Mouse (Mus musculus): Measurements from ENCODE around the gene Ldhc. TPM values are rescaled to one million over a fixed set of nuclear protein-coding genes. Genes with fewer than 3 reads are reported as not detected.
A peak's percentile ranks its signal among the peaks of the same experiment; 100 is the strongest.

Gene Ldhc
- polyA plus RNA-seq, 2 experiments, result 0.09 to 0.17 TPM

DNA sequence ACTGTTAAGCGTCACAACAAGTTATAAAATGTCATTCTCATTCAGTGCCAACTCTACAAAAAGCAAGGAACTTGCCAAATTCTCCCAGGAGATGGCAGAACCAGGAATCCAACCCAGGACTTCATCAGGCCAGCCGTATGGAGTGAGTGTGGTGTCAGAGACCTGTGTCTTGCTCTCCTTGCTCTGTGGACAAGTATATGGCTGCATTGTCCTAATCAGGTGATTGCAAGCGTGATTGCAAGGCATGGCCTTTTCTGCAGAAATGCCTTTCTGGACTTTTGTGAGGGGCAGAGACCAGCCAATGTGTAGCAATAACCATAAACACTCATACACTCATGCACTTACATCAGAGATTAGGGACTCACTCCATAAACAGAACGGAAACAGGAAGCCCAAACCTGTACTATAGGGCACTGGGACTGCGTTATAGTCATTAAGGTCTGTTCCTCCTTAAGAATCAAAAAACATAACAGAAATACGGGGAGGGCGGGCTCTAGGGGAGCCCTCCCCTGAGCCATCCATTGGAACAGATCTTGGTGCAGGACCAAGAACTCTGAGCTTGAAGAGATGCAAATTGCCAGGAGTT lies 27.2 kb upstream of the Ldhc start:
- ATAC-seq (ENCODE audit: insufficient read depth) (no peak), DNase-seq (ENCODE audit: low read depth in 3 of 3, low spot score in 3 of 3) (no peak)
- no peak for TF ChIP-seq EP300 (IDR thresholded peaks at IDR 0.05; ENCODE audit: low read depth)
- TF ChIP-seq CTCF (IDR thresholded peaks at IDR 0.05; ENCODE audit: low read depth), result no peak
- H3K27ac ChIP-seq, result no peak overlapping the region
- H3K4me2 ChIP-seq (ENCODE audit: low read depth), result no peak overlapping the region
- H3K27me3 ChIP-seq (ENCODE audit: control insufficient read depth, insufficient read depth, low read length), result no peaks in the 10 kb centered on the region
- 49% methylated on average over 7 of the region's 7 CpGs for WGBS (ENCODE audit: insufficient replicate concordance)
- no peak overlapping the region for H3K9ac ChIP-seq (replicated peaks)
- H3K4me3 ChIP-seq (ENCODE audit: insufficient read depth in 1 of 2, low read depth in 2 of 2, low read length in 2 of 2), result no peak overlapping the region
- no peaks in the 10 kb centered on the region for H3K36me3 ChIP-seq (replicated peaks; ENCODE audit: control insufficient read depth, insufficient read depth, low read depth)
- H3K4me1 ChIP-seq (replicated peaks; ENCODE audit: control insufficient read depth in 2 of 2, insufficient read depth in 2 of 2, low read length in 1 of 2), result peaks cover 16 to 48% of the 10 kb centered on the region in 2 experiments
- H3K9me3 ChIP-seq (ENCODE audit: control insufficient read depth, low read length), result no peaks in the 10 kb centered on the region

DNA sequence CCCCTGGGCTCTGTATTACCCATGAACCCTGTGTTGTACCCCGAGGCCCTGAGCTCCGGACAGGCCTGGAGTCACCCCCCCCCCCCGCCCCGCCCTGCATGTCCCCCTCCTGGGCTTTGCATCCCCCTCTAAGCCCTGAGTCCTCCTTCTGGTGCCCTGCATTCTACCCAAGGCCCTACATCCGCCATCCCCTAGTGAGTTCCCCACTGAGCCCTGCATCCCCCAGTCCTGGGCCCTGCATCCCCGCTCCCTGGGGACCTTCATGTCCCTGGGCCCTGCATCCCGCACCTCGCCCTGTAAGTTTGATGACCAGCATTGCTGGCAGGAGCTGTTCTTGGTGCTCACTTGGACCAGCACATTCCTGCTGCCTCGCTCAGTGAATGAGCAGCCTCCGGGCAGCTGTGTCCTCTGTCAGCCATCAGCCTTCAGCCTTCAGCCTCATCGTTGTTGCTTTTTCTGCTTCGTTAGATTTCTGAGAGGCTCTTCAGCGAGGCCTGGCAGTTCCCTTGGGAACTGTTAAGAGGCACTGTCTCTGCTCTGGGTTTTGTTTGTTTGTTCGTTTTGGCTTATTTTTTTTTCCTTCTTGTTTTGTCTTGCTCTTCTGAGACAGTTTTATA lies 25.9 kb upstream of the Ldhc start:
- no peak overlapping the region for H3K9ac ChIP-seq (replicated peaks)
- H3K4me2 ChIP-seq (ENCODE audit: low read depth), result no peak overlapping the region
- H3K4me3 ChIP-seq (ENCODE audit: insufficient read depth in 1 of 2, low read depth in 2 of 2, low read length in 2 of 2), result no peak overlapping the region
- H3K27ac ChIP-seq, result no peak overlapping the region
- no peaks in the 10 kb centered on the region for H3K9me3 ChIP-seq (ENCODE audit: control insufficient read depth, low read length)
- H3K27me3 ChIP-seq (ENCODE audit: control insufficient read depth, insufficient read depth, low read length), result no peaks in the 10 kb centered on the region
- no peak for TF ChIP-seq EP300 (IDR thresholded peaks at IDR 0.05; ENCODE audit: low read depth)
- no peak for TF ChIP-seq CTCF (IDR thresholded peaks at IDR 0.05; ENCODE audit: low read depth)
- ATAC-seq (ENCODE audit: insufficient read depth) (no peak), DNase-seq (ENCODE audit: low read depth in 3 of 3, low spot score in 3 of 3) (no peak)
- WGBS (ENCODE audit: insufficient replicate concordance), result 72% methylated on average over 13 of the region's 14 CpGs
- no peaks in the 10 kb centered on the region for H3K36me3 ChIP-seq (replicated peaks; ENCODE audit: control insufficient read depth, insufficient read depth, low read depth)
- peaks cover 20 to 59% of the 10 kb centered on the region in 2 experiments for H3K4me1 ChIP-seq (replicated peaks; ENCODE audit: control insufficient read depth in 2 of 2, insufficient read depth in 2 of 2, low read length in 1 of 2)

DNA sequence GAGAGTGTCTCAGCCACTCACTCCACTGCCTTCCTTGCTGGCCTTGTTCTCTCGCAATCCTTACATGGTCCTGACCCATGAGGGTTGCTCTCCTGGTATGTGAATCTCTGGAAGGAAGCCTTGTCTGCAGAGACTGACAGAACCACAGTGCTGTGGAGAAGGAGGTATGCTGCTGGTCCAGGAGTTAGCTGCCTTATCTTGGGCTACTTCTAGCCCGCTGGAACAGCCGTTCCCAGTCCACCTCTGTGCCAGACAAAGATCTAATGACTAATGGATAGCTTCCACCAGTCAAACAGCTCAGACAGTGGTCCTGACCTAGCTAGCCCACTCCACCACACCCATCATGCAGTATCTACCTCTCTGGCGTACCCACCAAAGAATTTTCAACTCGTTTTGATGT lies 24.6 kb upstream of the Ldhc start:
- DNase-seq (ENCODE audit: low read depth in 3 of 3, low spot score in 3 of 3) (no peak), ATAC-seq (ENCODE audit: insufficient read depth) (no peak)
- Histone ChIP-seq H3K9ac (replicated peaks) (no peak overlapping the region), H3K4me2 (ENCODE audit: low read depth) (no peak overlapping the region), H3K27ac (no peak overlapping the region), H3K9me3 (ENCODE audit: control insufficient read depth, low read length) (no peaks in the 10 kb centered on the region), H3K27me3 (ENCODE audit: control insufficient read depth, insufficient read depth, low read length) (no peaks in the 10 kb centered on the region), H3K36me3 (replicated peaks; ENCODE audit: control insufficient read depth, insufficient read depth, low read depth) (no peaks in the 10 kb centered on the region), H3K4me3 (ENCODE audit: insufficient read depth in 1 of 2, low read depth in 2 of 2, low read length in 2 of 2) (no peak overlapping the region), H3K4me1 (replicated peaks; ENCODE audit: control insufficient read depth in 2 of 2, insufficient read depth in 2 of 2, low read length in 1 of 2) (peaks cover 15 to 55% of the 10 kb centered on the region in 2 experiments)
- no peak for TF ChIP-seq CTCF (IDR thresholded peaks at IDR 0.05; ENCODE audit: low read depth)
- TF ChIP-seq EP300 (IDR thresholded peaks at IDR 0.05; ENCODE audit: low read depth), result no peak
- WGBS (ENCODE audit: insufficient replicate concordance), result 57% methylated on average over 5 of the region's 5 CpGs

GRCm38 (mm10) chr7:46837073-46837472 lies 23.9 kb upstream of the Ldhc start:
- H3K4me1 ChIP-seq (replicated peaks; ENCODE audit: control insufficient read depth in 2 of 2, insufficient read depth in 2 of 2, low read length in 1 of 2), result peaks cover 15 to 48% of the 10 kb centered on the region in 2 experiments
- no peak overlapping the region for H3K27ac ChIP-seq
- ATAC-seq (ENCODE audit: insufficient read depth), result no peak
- no peaks in the 10 kb centered on the region for H3K36me3 ChIP-seq (replicated peaks; ENCODE audit: control insufficient read depth, insufficient read depth, low read depth)
- no peak for TF ChIP-seq EP300 (IDR thresholded peaks at IDR 0.05; ENCODE audit: low read depth)
- no peak for TF ChIP-seq CTCF (IDR thresholded peaks at IDR 0.05; ENCODE audit: low read depth)
- no peak overlapping the region for H3K4me2 ChIP-seq (ENCODE audit: low read depth)
- no peaks in the 10 kb centered on the region for H3K9me3 ChIP-seq (ENCODE audit: control insufficient read depth, low read length)
- H3K4me3 ChIP-seq (ENCODE audit: insufficient read depth in 1 of 2, low read depth in 2 of 2, low read length in 2 of 2), result no peak overlapping the region
- DNase-seq (ENCODE audit: low read depth in 3 of 3, low spot score in 3 of 3), result no peak
- H3K27me3 ChIP-seq (ENCODE audit: control insufficient read depth, insufficient read depth, low read length), result no peaks in the 10 kb centered on the region
- 78% methylated on average over 5 of the region's 5 CpGs for WGBS (ENCODE audit: insufficient replicate concordance)
- H3K9ac ChIP-seq (replicated peaks), result no peak overlapping the region

GRCm38 (mm10) chr7:46838104-46838671 lies 22.8 kb upstream of the Ldhc start:
- TF ChIP-seq EP300 (IDR thresholded peaks at IDR 0.05; ENCODE audit: low read depth) (no peak), CTCF (IDR thresholded peaks at IDR 0.05; ENCODE audit: low read depth) (no peak)
- H3K4me1 ChIP-seq (replicated peaks; ENCODE audit: control insufficient read depth in 2 of 2, insufficient read depth in 2 of 2, low read length in 1 of 2), result peaks cover 15 to 40% of the 10 kb centered on the region in 2 experiments
- 10% methylated on average over 8 of the region's 9 CpGs for WGBS (ENCODE audit: insufficient replicate concordance)

More at GRCm38 (mm10) chr7:46838104-46838671, 22.8 kb upstream of the Ldhc start:
- Histone ChIP-seq H3K9me3 (ENCODE audit: control insufficient read depth, low read length) (no peaks in the 10 kb centered on the region), H3K9ac (replicated peaks) (no peak overlapping the region), H3K4me2 (ENCODE audit: low read depth) (peak overlapping the region; percentile 34), H3K27me3 (ENCODE audit: control insufficient read depth, insufficient read depth, low read length) (no peaks in the 10 kb centered on the region), H3K36me3 (replicated peaks; ENCODE audit: control insufficient read depth, insufficient read depth, low read depth) (no peaks in the 10 kb centered on the region), H3K4me3 (ENCODE audit: insufficient read depth in 1 of 2, low read depth in 2 of 2, low read length in 2 of 2) (no peak overlapping the region), H3K27ac (peak overlapping the region; percentile 33)
- no peak for DNase-seq (ENCODE audit: low read depth in 3 of 3, low spot score in 3 of 3)
- no peak for ATAC-seq (ENCODE audit: insufficient read depth)

Data from liver, embryonic 14.5 days (tissue).